Mouse (Mus musculus) CH12.LX (cell line): ENCODE results near the gene Pde4d.

ENCODE experiments used
- CTCF ChIP-seq, 2 experiments: IDR thresholded peaks in 1 of 2; conservative IDR thresholded peaks in 1 of 2; 2 replicates each; pipeline ENCODE4 v1.5.1; 2011 to 2012; ENCODE audit warnings: low read depth in 2 of 2, low read length in 2 of 2, improper control_type of control experiment in 1 of 2, inconsistent platforms in 1 of 2, mild to moderate bottlenecking in 1 of 2, moderate library complexity in 1 of 2
- E2F4 ChIP-seq: IDR thresholded peaks from 2 replicates; pipeline ENCODE4 v1.6.1; 2011; ENCODE audit warnings: low read depth, low read length, improper control_type of control experiment; ENCODE audit not compliant: insufficient replicate concordance
- MAFK ChIP-seq: IDR thresholded peaks from 2 replicates; pipeline ENCODE4 v1.6.1; 2011; ENCODE audit warnings: low read length, improper control_type of control experiment; ENCODE audit not compliant: insufficient replicate concordance
- MXI1 ChIP-seq: IDR thresholded peaks from 2 replicates; pipeline ENCODE4 v1.6.1; 2011; ENCODE audit warnings: mild to moderate bottlenecking, low read depth, low read length, improper control_type of control experiment
- POLR2A ChIP-seq: IDR thresholded peaks from 2 replicates; pipeline ENCODE4 v1.6.1; 2011; ENCODE audit warnings: low read depth, mild to moderate bottlenecking, improper control_type of control experiment, low read length
- SIN3A ChIP-seq: IDR thresholded peaks from 2 replicates; pipeline ENCODE4 v1.6.1; 2012; ENCODE audit warnings: low read length, improper control_type of control experiment, inconsistent platforms
- TCF12 ChIP-seq: IDR thresholded peaks from 2 replicates; pipeline ENCODE4 v1.6.1; 2014; ENCODE audit warnings: low read depth, mild to moderate bottlenecking, inconsistent platforms, low read length, improper control_type of control experiment

DNA sequence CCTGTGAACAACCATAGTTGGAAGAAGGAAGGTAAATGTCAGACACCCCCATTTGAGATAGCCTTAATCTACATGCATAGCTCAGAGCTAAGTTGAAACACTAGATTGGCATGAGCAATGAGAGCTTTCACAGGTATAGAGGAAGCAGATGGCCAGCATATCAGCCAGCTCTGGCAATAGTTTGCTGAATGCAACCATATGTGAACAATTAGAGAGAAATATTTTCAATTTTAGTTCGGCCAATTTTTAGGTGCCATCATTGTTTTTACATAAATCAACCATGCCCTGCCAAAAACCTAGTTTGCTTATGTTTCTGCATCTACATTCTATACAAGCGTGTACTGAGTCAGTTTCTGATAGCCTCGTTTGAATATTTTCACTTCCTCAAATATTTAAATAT, 642.9 kb downstream of the Pde4d start:
- TF ChIP-seq POLR2A, result no peak
- TF ChIP-seq CTCF (conservative IDR thresholded peaks at IDR 0.05 in 1 of 2, IDR thresholded peaks at IDR 0.05 in 1 of 2; ENCODE audit: low read depth in 2 of 2, low read length in 2 of 2), result no peak
- TF ChIP-seq SIN3A, result no peak
- no peak for TF ChIP-seq E2F4
- no peak for TF ChIP-seq TCF12
- no peak for TF ChIP-seq MXI1
- TF ChIP-seq MAFK, result no peak
